Mouse (Mus musculus) hematopoietic stem cell, adult 5-6 weeks (primary cell): ENCODE data around the gene Sh3bp5l. TPM values are rescaled to one million over a fixed set of nuclear protein-coding genes. Genes with fewer than 3 reads are reported as not detected.
"Not testable (repeated sequence)": the region's sequence is repeated elsewhere in the genome, so short reads cannot be mapped to it uniquely, and the experiment has no call there.

Experiments
- ATAC-seq, 2 experiments: fragments of 125-278 bp in 1 of 2; replicated peaks in 1 of 2; 2 replicates each; pipeline ENCODE4 v1.8.0; 2016 to 2017; ENCODE audit warnings: inconsistent platforms in 2 of 2, mild to moderate bottlenecking in 2 of 2, moderate number of reproducible peaks in 2 of 2, low read depth in 1 of 2, moderate TSS enrichment in 1 of 2; ENCODE audit not compliant: low FRiP score in 2 of 2, poor library complexity in 2 of 2, severe bottlenecking in 2 of 2, insufficient read depth in 1 of 2, low TSS enrichment in 1 of 2
- total RNA-seq: library from RNA; stranded (forward); fragments of 172-1452, 232-1000 nt; gene quantifications from 2 replicates; pipeline ENCODE4 v1.2.3, GENCODE M21; 2017

The Sh3bp5l gene
- total RNA-seq, 1 experiment from 2014 or later: 35.5 TPM

GRCm38 (mm10) chr11:58354927-58355326 lies 24.4 kb downstream of the Sh3bp5l start:
- ATAC-seq: no peak

- no peak for ATAC-seq
These were observed 26.5 kb downstream of the Sh3bp5l start for GRCm38 (mm10) chr11:58357042-58357441.

GRCm38 (mm10) chr11:58357844-58358534 lies 27.5 kb downstream of the Sh3bp5l start:
- ATAC-seq: no peak

- not testable (repeated sequence) for ATAC-seq
These were observed 32.0 kb downstream of the Sh3bp5l start for GRCm38 (mm10) chr11:58362562-58362961.

- no peak for ATAC-seq
These were observed 33.9 kb downstream of the Sh3bp5l start for GRCm38 (mm10) chr11:58364454-58364853.

- ATAC-seq: not testable (repeated sequence)
These were observed 35.7 kb downstream of the Sh3bp5l start for GRCm38 (mm10) chr11:58366191-58366590.

- no peak for ATAC-seq
These were observed 46.7 kb downstream of the Sh3bp5l start for GRCm38 (mm10) chr11:58377273-58377672.

GRCm38 (mm10) chr11:58377686-58378085 lies 47.2 kb downstream of the Sh3bp5l start:
- no peak for ATAC-seq

GRCm38 (mm10) chr11:58378763-58379278 lies 48.3 kb downstream of the Sh3bp5l start, which contains the start of gene Lypd8:
TSS of gene Lypd8 (plus strand) at chr11:58379043.
- no peak for ATAC-seq

GRCm38 (mm10) chr11:58379516-58379915 lies 49.0 kb downstream of the Sh3bp5l start:
- no peak for ATAC-seq

GRCm38 (mm10) chr11:58382471-58382870 lies 51.9 kb downstream of the Sh3bp5l start:
- no peak for ATAC-seq

Other genes with a start within 250 kb of the Sh3bp5l start
- gene Gm12248, start 237.6 kb upstream of the Sh3bp5l start, total RNA-seq: not detected in 2 replicates
- 112 and 130 TPM in 2 replicates for gene Cnot8, start 226.6 kb upstream of the Sh3bp5l start, total RNA-seq
- 28.0 and 30.4 TPM in 2 replicates for gene Gemin5, start 162.2 kb upstream of the Sh3bp5l start, total RNA-seq
- 57.3 and 68.1 TPM in 2 replicates for gene Mrpl22, start 159.1 kb upstream of the Sh3bp5l start, total RNA-seq
- gene Igtp, start 131.2 kb upstream of the Sh3bp5l start, total RNA-seq: 29.5 and 30.8 TPM in 2 replicates
- gene Irgm2, start 131.1 kb upstream of the Sh3bp5l start, total RNA-seq: 26.0 and 28.2 TPM in 2 replicates
- gene 4930438A08Rik, start 55.9 kb upstream of the Sh3bp5l start, total RNA-seq: 2.7 and 10.8 TPM in 2 replicates
- 16.2 and 23.3 TPM in 2 replicates for gene Zfp692, start 23.7 kb upstream of the Sh3bp5l start, total RNA-seq
- gene Zfp672, start 385 bp upstream of the Sh3bp5l start, total RNA-seq: 34.0 and 54.5 TPM in 2 replicates
- gene Lypd8, start 48.3 kb downstream of the Sh3bp5l start, total RNA-seq: not detected in 2 replicates
- gene 1810065E05Rik, start 90.4 kb downstream of the Sh3bp5l start, total RNA-seq: not detected in 2 replicates
- not detected in 2 replicates for gene Gm12253, start 101.8 kb downstream of the Sh3bp5l start, total RNA-seq
- not detected in 2 replicates for gene Lypd9, start 122.2 kb downstream of the Sh3bp5l start, total RNA-seq
- gene Olfr30, start 131.5 kb downstream of the Sh3bp5l start, total RNA-seq: not detected in 2 replicates
- gene Olfr332, start 161.8 kb downstream of the Sh3bp5l start, total RNA-seq: not detected in 2 replicates
- not detected in 2 replicates for gene Olfr331, start 171.8 kb downstream of the Sh3bp5l start, total RNA-seq
- not detected in 2 replicates for gene Olfr330, start 204.1 kb downstream of the Sh3bp5l start, total RNA-seq
- gene Olfr329-ps, start 215.7 kb downstream of the Sh3bp5l start, total RNA-seq: not detected in 2 replicates
- gene Olfr328, start 224.9 kb downstream of the Sh3bp5l start, total RNA-seq: not detected in 2 replicates
- not detected in 2 replicates for gene Olfr224, start 239.8 kb downstream of the Sh3bp5l start, total RNA-seq
- gene Olfr325, start 247.0 kb downstream of the Sh3bp5l start, total RNA-seq: not detected in 2 replicates